8 mouse cellular contexts compared by ENCODE assay signal in the genomic region with DNA sequence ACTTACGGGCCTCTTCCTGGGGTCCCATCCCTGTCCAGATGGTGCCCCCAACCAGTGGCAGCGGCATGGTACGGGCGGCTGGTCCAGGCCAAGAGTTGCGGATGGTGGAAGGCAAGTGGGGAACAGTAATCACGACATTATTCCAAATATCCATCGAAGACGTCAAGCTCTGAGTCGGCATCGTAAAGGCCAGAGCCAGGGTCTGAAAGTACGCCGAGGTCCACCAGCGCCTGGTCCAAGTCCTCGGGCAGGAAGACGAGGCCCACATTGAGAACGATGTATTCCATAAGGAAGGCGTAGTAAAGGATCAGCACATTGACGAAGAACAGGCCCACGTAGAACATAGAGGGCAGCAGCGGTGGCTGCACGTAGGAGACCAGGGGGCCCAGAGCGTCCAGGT. TPM values are rescaled to one million over a fixed set of nuclear protein-coding genes. Genes with fewer than 3 reads are reported as not detected.
DNase-seq lines count a peak whose midpoint lies in the region; ATAC-seq and TF ChIP-seq lines count a peak whose summit lies in the region.

No protein-coding gene starts in this region.

- H3K9me3 ChIP-seq in heart, embryonic 12.5 days (replicated peaks): no peaks in the 10 kb centered on the region
- H3K9me3 ChIP-seq in limb, embryonic 10.5 days (replicated peaks): no peaks in the 10 kb centered on the region

- peak overlapping the region; percentile 84 for H3K4me2 ChIP-seq in heart, embryonic 12.5 days
- peak overlapping the region; percentile 96 for H3K4me2 ChIP-seq in myocyte (ENCODE audit: low read depth)

- H3K27me3 ChIP-seq in heart, embryonic 12.5 days (replicated peaks): no peaks in the 10 kb centered on the region
- H3K27me3 ChIP-seq in limb, embryonic 10.5 days (ENCODE audit: low read depth, poor library complexity, severe bottlenecking): no peaks in the 10 kb centered on the region
- no peaks in the 10 kb centered on the region for H3K27me3 ChIP-seq in myocyte (ENCODE audit: control insufficient read depth, insufficient read depth, insufficient read length)

- H3K36me3 ChIP-seq in heart, embryonic 12.5 days: 0 out of 2 replicates have a peak, but pooled peaks cover 4% of the 10 kb centered on the region
- H3K36me3 ChIP-seq in limb, embryonic 10.5 days: no peaks in the 10 kb centered on the region
- H3K36me3 ChIP-seq in myocyte (ENCODE audit: control insufficient read depth, insufficient read depth): no peaks in the 10 kb centered on the region

- peak overlapping the region; percentile 87 for H3K9ac ChIP-seq in heart, embryonic 12.5 days

- peak overlapping the region; percentile 83 for H3K27ac ChIP-seq in heart, embryonic 12.5 days (ENCODE audit: poor library complexity, severe bottlenecking)
- H3K27ac ChIP-seq in limb, embryonic 10.5 days: peak overlapping the region; percentile 92

- TF ChIP-seq POLR2A in myocyte (IDR thresholded peaks at IDR 0.05; ENCODE audit: insufficient read length, low read depth): no peak

- peaks cover 28% of the 10 kb centered on the region for H3K79me2 ChIP-seq in myocyte (ENCODE audit: control insufficient read depth, insufficient read depth)

- 6% methylated on average over 22 of the region's 22 CpGs for WGBS in heart, embryonic 12.5 days
- WGBS in limb, embryonic 10.5 days: 5% methylated on average over 22 of the region's 22 CpGs

- peak overlapping the region; percentile 25 for H3ac ChIP-seq in myocyte (ENCODE audit: control insufficient read depth, insufficient read length)

- H3K4me1 ChIP-seq in heart, embryonic 12.5 days (replicated peaks): peaks cover 44% of the 10 kb centered on the region
- peaks cover 40% of the 10 kb centered on the region for H3K4me1 ChIP-seq in limb, embryonic 10.5 days

- peak overlapping the region; percentile 71 for H3K4me3 ChIP-seq in heart, embryonic 12.5 days
- H3K4me3 ChIP-seq in limb, embryonic 10.5 days: peak overlapping the region; percentile 80
- peak overlapping the region; percentile 49 for H3K4me3 ChIP-seq in myocyte

- peak; percentile 31 for DNase-seq in right cerebral cortex, postnatal 25 days
- no peak for DNase-seq in right cerebral cortex, adult 18-20 months
- DNase-seq in cerebellum, adult 11-12 months: peak; percentile 63
- DNase-seq in limb, embryonic 10.5 days (ENCODE audit: low spot score): no peak
- no peak for DNase-seq in spleen, adult 18-20 months
- no peak for DNase-seq in gastrocnemius, adult 18-20 months (ENCODE audit: low spot score)

- no peak; the same call in 1 of the 2 replicates for ATAC-seq in heart, embryonic 12.5 days (ENCODE audit: insufficient number of reproducible peaks, low FRiP score)

TF ChIP-seq in myocyte, 11 proteins besides CTCF, POLR2A, EP300 and RAD21:
- TF ChIP-seq E2F4 (IDR thresholded peaks at IDR 0.05; ENCODE audit: insufficient read depth) (no peak), CEBPB (IDR thresholded peaks at IDR 0.05; ENCODE audit: insufficient read depth, poor library complexity, severe bottlenecking) (no peak), MYOG (IDR thresholded peaks at IDR 0.05; ENCODE audit: control insufficient read depth in 1 of 3, insufficient read depth in 1 of 3, insufficient read length in 2 of 3, low read depth in 2 of 3) (no peak), MAX (IDR thresholded peaks at IDR 0.05; ENCODE audit: low read depth) (no peak), MYOD1 (IDR thresholded peaks at IDR 0.05; ENCODE audit: control insufficient read depth in 1 of 3, insufficient read length in 2 of 3, low read depth in 2 of 3) (no peak), POLR2AphosphoS2 (IDR thresholded peaks at IDR 0.05; ENCODE audit: insufficient read length, low read depth) (no peak)

RNA-seq across cellular contexts. Expression of gene Dexi, which starts 0.6 kb away (rescaled TPM):
- 19.4 and 20.8 TPM in 2 replicates for polyA plus RNA-seq in heart, embryonic 12.5 days (2016; fragmentation: Nextera tagmentation; extraction: Ambion mirVana)
- polyA plus RNA-seq in limb, embryonic 10.5 days (2016; fragmentation: Nextera tagmentation; extraction: Ambion mirVana): 17.4 and 20.5 TPM in 2 replicates
- 20.8 TPM for polyA plus RNA-seq in myocyte (2012; fragmentation: generic; extraction: Trizol)
- total RNA-seq in gastrocnemius, adult 18-20 months (2021): 10 to 100 TPM; 48.8 to 50.3 TPM

RNA-seq across cellular contexts. Expression of gene Clec16a, which starts 2.9 kb away (rescaled TPM):
- 30.0 and 33.7 TPM in 2 replicates for polyA plus RNA-seq in heart, embryonic 12.5 days (2016; fragmentation: Nextera tagmentation; extraction: Ambion mirVana)
- polyA plus RNA-seq in limb, embryonic 10.5 days (2016; fragmentation: Nextera tagmentation; extraction: Ambion mirVana): 26.8 and 27.0 TPM in 2 replicates
- 15.5 TPM for polyA plus RNA-seq in myocyte (2012; fragmentation: generic; extraction: Trizol)
- 10 to 100 TPM; 64.0 to 67.3 TPM for total RNA-seq in gastrocnemius, adult 18-20 months (2021)

Comparison
In these comparisons a context has a peak if more than half of its experiments do, and no peak if none do; other contexts are left out.
1. DNase-seq: peak in right cerebral cortex, postnatal 25 days (single experiment) and cerebellum, adult 11-12 months (single experiment); none in right cerebral cortex, adult 18-20 months (single experiment), limb, embryonic 10.5 days (single experiment), spleen, adult 18-20 months (0 of 2) and gastrocnemius, adult 18-20 months (single experiment).
2. Peak in every context shown above with its lines, with median percentiles within 50 percentile points of each other: H3K4me3 ChIP-seq.